Mouse (Mus musculus) layer of hippocampus, adult 8-10 months (tissue): ENCODE data around the gene Rundc3b. TPM values are rescaled to one million over a fixed set of nuclear protein-coding genes. Genes with fewer than 3 reads are reported as not detected.

Experiments
- DNase-seq, 2 experiments: peaks; one replicate each; pipeline ENCODE4 v3.0.0; 2022; ENCODE audit warnings: low spot score in 2 of 2
- total RNA-seq, 4 experiments: library from RNA; stranded (reverse); gene quantifications; 2 replicates each; pipeline ENCODE4 v1.2.4; 2022

The Rundc3b gene
- 10 to 100 TPM; 28.0 to 33.6 (median 33.2) TPM for total RNA-seq

GRCm38 (mm10) chr5:8622596-8623231 lies at the start of gene Rundc3b:
Gene Rundc3b, minus strand, starts transcription at chr5:8622952.
- DNase-seq: peak; percentile 90 to 91

- DNase-seq: no peak
Measured at GRCm38 (mm10) chr5:8669606-8670005, 46.9 kb upstream of the Rundc3b start.

GRCm38 (mm10) chr5:8667758-8668474 lies 45.2 kb upstream of the Rundc3b start:
- no peak for DNase-seq

- no peak for DNase-seq
Measured at GRCm38 (mm10) chr5:8664678-8665077, 41.9 kb upstream of the Rundc3b start.

GRCm38 (mm10) chr5:8660738-8661151 lies 38.0 kb upstream of the Rundc3b start:
- DNase-seq: no peak

- DNase-seq: no peak
Measured at GRCm38 (mm10) chr5:8659911-8660737, 37.4 kb upstream of the Rundc3b start, which contains the start of gene Abcb1a. Gene Abcb1a, plus strand, starts transcription at chr5:8660077.

- DNase-seq: no peak
Measured at GRCm38 (mm10) chr5:8652085-8652484, 29.3 kb upstream of the Rundc3b start.

GRCm38 (mm10) chr5:8648774-8649173 lies 26.0 kb upstream of the Rundc3b start:
- no peak for DNase-seq

- no peak for DNase-seq
Measured at GRCm38 (mm10) chr5:8648300-8648699, 25.5 kb upstream of the Rundc3b start.

- no peak for DNase-seq
Measured at GRCm38 (mm10) chr5:8634489-8634975, 11.8 kb upstream of the Rundc3b start.

GRCm38 (mm10) chr5:8632901-8633300 lies 10.1 kb upstream of the Rundc3b start:
- DNase-seq: no peak

- peak; percentile 49 to 60 for DNase-seq
Measured at GRCm38 (mm10) chr5:8622071-8622595, 619 bp downstream of the Rundc3b start.

- no peak for DNase-seq
Measured at GRCm38 (mm10) chr5:8571118-8571517, 51.6 kb downstream of the Rundc3b start.

GRCm38 (mm10) chr5:8566867-8567266 lies 55.9 kb downstream of the Rundc3b start:
- no peak for DNase-seq

- no peak for DNase-seq
Measured at GRCm38 (mm10) chr5:8544512-8544911, 78.2 kb downstream of the Rundc3b start.

- DNase-seq: no peak
Measured at GRCm38 (mm10) chr5:8542631-8543207, 80.0 kb downstream of the Rundc3b start.

- DNase-seq: no peak
Measured at GRCm38 (mm10) chr5:8541120-8542117, 81.3 kb downstream of the Rundc3b start.

- DNase-seq: no peak
Measured at GRCm38 (mm10) chr5:8519006-8519405, 103.7 kb downstream of the Rundc3b start.

GRCm38 (mm10) chr5:8491778-8492177 lies 131.0 kb downstream of the Rundc3b start:
- no peak for DNase-seq
